Mouse (Mus musculus) gastrocnemius, adult 2 months (tissue): ENCODE data around the gene Amotl2. TPM values are rescaled to one million over a fixed set of nuclear protein-coding genes. Genes with fewer than 3 reads are reported as not detected.
A peak's percentile ranks its signal among the peaks of the same experiment; 100 is the strongest.
"Not testable (repeated sequence)": the region's sequence is repeated elsewhere in the genome, so short reads cannot be mapped to it uniquely, and the experiment has no call there.

Experiments used
- DNase-seq: peaks from one replicate; pipeline ENCODE4 v3.0.0; 2022
- H3K27ac ChIP-seq: fragments of 200-600 bp; 2 replicates; pipeline ENCODE4 v1.8.1; 2022; ENCODE audit warnings: mild to moderate bottlenecking
- H3K4me3 ChIP-seq: fragments of 200-600 bp; 2 replicates; pipeline ENCODE4 v1.8.1; 2022; ENCODE audit warnings: mild to moderate bottlenecking, moderate library complexity
- CTCF ChIP-seq: fragments of 200-600 bp; IDR thresholded peaks from 2 replicates; pipeline ENCODE4 v1.8.1; 2022; ENCODE audit warnings: antibody characterized with exemption, mild to moderate bottlenecking, moderate library complexity
- intact Hi-C: fragments of 180-260 bp; cut with DNase I; formaldehyde crosslinking; loops from one replicate; pipeline ENCODE4 v1.15.1; 2025
- total RNA-seq, 2 experiments: library from RNA; stranded (reverse); gene quantifications; 2 replicates each; pipeline ENCODE4 v1.2.3; 2021

Gene Amotl2
- total RNA-seq, 2 experiments from 2014 or later, result 13.7 to 28.5 TPM

DNA sequence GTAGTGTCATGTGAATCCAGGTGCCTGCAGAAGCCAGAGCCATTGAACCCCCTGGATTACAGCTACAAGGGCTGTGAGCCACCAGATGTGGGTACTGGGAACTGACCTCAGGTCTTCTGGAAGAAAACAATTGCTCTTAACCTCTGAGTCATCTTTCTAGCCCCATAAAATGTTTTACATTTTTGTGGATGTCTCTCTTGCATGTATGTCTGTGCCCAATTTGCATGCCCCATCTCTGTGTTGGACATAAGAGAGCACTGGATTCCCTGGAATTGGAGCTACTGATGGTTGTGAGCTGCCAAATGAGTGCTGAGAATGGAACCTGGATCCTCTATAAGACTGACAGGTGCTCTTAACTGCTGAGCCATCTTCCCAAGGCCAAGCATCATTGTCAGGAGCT is 36.8 kb downstream of the Amotl2 start:
- intact Hi-C loops, result no loop called here
- DNase-seq, result no peak
- H3K27ac ChIP-seq, result no peak overlapping the region
- H3K4me3 ChIP-seq, result no peak overlapping the region
- TF ChIP-seq CTCF, result no peak

DNA sequence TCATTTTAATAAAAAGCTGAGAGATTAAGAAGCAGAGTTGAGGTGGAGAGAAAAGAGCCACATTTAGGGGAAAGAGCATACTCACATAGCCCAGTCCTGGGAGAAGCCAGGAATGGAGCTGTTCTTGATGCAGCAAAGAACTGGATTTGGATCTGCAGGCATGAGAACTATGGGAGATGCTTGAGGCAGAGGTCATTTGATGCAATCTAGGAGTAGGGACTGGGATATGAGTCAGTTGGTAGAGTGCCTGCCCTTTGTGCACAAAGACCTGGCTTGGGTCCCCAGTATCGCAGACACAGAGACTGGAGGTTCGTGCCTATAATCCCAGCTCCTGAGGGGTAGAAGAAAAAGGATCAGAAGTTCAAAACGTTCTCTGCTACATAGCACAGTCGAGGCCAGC is 38.7 kb downstream of the Amotl2 start:
- intact Hi-C loops, result no loop called here
- peak; percentile 57 for DNase-seq
- Histone ChIP-seq H3K27ac (no peak overlapping the region), H3K4me3 (no peak overlapping the region)
- TF ChIP-seq CTCF, result no peak

DNA sequence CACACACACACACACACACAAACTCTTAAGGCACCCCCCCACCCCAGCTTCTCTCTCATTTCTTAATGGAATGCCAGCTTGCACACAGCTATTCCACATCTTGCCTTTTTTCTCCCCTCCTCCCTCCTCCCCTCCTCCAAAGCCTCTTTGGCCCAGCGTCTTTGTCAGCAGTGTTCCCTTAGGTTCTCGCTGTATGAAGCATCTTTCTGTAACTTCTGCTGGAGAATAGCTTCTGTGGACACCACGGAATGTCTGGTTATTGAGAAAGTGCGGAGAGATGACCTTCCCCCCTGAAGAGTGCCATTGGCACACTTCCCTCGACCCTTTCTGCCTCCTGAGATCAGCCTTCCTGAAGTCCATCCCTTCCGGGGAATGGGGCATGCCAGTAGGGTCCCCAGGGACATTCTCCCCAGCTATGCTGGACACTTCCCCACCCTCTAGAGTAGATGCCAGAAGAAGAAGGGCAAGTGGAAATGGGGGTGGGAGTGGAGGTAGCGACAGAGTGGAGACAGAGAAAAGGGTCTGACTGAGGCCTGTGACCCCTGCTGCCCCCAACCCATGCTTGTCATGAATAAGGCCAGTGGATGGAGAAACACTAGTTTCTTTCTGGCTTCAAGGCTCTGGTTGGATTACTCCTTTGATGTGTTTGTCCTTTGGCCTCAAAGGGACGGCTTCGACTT is 39.3 kb downstream of the Amotl2 start:
- DNase-seq, result peak; percentile 36
- TF ChIP-seq CTCF, result no peak
- intact Hi-C loops, result no loop called here
- no peak overlapping the region for H3K4me3 ChIP-seq
- peak overlapping the region; percentile 16 for H3K27ac ChIP-seq

DNA sequence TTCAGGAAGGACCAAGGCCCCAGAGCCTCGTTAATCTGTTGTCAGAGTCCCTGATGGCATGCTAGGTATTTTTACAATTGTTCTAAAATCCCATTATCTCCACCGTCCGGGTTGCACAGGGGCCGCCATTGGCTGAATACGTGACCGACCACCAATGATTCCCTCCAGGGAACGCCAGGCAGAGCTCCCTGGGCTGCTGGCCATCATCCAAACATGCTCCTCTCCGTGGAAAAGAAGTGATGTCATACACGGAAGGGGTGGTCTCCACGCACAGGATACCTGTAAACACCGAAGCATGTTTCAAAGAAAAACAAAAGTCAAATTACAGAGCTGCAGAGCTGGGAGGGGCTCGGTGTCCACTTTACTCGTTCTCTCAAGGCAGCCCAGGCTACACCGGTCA is 39.9 kb downstream of the Amotl2 start:
- H3K27ac ChIP-seq, result peak overlapping the region; percentile 40
- no peak for TF ChIP-seq CTCF
- intact Hi-C loops, result no loop called here
- H3K4me3 ChIP-seq, result no peak overlapping the region
- DNase-seq, result peak; percentile 38

DNA sequence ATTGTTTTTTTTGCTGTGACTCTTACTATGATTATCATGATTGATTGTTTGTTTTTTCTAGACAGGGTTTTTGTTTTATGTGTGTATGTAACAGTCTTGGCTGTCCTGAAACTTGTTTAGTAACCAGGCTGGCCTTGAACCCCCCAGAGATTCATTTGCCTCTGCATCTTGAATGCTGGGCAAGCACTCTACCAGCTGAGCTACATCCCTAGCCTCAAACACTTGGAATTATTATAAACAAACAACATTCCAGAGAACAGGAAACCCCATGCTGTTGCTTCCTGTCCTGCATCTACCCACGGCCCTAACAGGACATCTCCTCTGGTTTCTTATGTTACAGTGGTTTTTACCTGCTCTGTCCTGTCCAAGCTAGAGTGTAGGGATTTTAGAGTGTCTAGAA is 42.4 kb downstream of the Amotl2 start:
- no peak for DNase-seq
- intact Hi-C loops, result no loop called here
- no peak for TF ChIP-seq CTCF

DNA sequence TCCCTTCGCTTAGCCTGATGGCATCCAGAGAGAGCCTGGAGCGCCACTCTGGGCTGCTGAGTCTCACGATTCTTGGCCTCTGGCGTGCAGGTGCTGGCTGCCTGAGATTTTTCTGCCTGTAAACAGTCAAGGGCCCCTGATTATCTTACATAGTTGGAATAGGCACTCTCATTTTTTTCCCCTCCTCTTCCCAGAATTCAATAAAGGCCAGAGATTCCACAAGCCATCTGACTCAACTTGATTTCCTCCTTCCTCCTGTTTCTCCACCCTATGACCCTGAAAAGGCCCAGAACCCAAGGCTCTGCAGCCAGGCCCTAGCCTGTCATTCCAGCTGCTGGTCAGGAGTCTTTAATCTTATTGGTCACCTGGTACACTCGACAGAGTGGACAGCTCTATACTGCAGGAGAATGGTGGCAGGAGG is 43.1 kb downstream of the Amotl2 start:
- Histone ChIP-seq H3K27ac (peak overlapping the region; percentile 75), H3K4me3 (no peak overlapping the region)
- intact Hi-C loops, result no loop called here
- DNase-seq, result no peak
- TF ChIP-seq CTCF, result no peak

More for the DNA sequence above, 42.4 kb downstream of the Amotl2 start:
- Histone ChIP-seq H3K27ac (peak overlapping the region; percentile 75), H3K4me3 (no peak overlapping the region)

DNA sequence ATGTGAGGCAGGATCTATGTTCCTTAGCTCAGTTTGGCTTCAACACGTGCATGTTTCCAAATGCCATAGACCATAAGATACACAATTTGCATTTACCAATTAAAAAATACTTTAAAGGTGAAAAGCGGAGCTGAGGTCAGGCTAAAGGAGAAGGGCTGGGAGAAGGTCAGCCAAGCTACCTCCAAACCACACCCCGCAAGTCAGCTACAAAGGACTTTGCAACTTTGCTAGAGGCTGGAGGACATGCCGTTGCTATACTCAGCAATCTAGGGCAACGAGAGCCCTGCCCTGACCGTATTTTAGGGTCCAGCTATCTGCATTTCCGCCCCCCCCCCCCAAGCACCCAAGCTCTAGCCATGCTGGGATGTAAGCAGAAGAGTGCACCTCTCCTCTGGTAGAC is 45.1 kb downstream of the Amotl2 start:
- intact Hi-C loops, result no loop called here
- no peak for TF ChIP-seq CTCF
- DNase-seq, result no peak
- Histone ChIP-seq H3K4me3 (no peak overlapping the region), H3K27ac (no peak overlapping the region)

DNA sequence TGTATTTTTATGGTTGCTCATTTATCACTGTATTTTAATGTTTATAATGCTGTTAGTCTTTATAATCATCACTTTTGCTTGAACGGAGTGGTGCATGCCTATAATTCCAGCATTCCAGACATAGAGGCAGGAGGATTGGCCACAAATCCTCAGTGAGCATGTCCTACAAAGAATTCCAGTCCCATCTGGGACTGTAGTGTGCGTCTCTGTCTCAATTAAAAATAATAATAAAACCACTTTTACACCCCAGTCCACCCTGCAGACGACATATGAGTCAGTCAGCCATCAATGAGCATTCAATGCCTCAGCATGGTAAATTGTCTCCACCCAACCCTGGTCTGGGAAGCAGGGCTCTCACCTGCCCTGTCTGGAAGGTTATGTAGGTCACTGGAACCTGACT is 46.4 kb downstream of the Amotl2 start:
- H3K27ac ChIP-seq, result peak overlapping the region; percentile 73
- TF ChIP-seq CTCF, result no peak
- intact Hi-C loops, result no loop called here
- DNase-seq, result no peak
- H3K4me3 ChIP-seq, result no peak overlapping the region

DNA sequence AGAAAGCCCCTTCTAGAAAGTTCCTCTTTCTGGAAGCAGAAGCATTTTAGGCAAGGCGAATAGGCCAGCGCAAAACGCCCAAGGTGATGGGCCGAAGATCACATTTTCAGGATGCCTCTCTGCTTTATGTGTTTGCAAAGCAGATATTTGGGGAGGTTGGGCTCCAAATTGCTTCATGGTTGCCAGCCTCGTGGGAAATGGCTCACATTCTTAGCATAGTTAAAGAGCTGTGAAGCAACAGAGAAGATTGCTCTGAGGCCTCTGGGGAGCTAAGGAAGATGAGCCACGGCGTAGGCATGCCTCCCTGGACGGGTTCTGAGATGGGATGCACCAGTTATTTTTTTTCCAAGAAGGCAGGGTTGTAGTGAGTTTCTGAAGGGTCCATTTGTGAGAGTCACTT is 47.0 kb downstream of the Amotl2 start:
- peak; percentile 64 for DNase-seq
- intact Hi-C loops, result no loop called here
- peak overlapping the region; percentile 73 for H3K27ac ChIP-seq
- no peak for TF ChIP-seq CTCF
- H3K4me3 ChIP-seq, result no peak overlapping the region

DNA sequence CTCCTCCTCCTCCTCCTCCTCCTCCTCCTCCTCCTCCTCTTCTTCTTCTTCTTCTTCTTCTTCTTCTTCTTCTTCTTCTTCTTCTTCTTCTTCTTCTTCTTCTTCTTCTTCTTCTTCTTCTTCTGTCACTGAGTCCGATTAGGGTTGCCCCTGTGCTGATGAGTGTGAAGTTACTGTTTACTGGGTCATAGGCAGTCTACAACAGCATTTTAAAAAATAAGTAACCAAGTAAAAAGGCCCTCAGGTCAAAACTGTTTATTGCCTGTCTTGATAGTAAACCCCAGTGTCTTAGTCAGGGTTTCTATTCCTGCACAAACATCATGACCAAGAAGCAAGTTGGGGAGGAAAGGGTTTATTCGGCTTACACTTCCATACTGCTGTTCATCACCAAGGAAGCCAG is 48.1 kb downstream of the Amotl2 start:
- H3K4me3 ChIP-seq, intact Hi-C loops, H3K27ac ChIP-seq, DNase-seq: not testable (repeated sequence)

DNA sequence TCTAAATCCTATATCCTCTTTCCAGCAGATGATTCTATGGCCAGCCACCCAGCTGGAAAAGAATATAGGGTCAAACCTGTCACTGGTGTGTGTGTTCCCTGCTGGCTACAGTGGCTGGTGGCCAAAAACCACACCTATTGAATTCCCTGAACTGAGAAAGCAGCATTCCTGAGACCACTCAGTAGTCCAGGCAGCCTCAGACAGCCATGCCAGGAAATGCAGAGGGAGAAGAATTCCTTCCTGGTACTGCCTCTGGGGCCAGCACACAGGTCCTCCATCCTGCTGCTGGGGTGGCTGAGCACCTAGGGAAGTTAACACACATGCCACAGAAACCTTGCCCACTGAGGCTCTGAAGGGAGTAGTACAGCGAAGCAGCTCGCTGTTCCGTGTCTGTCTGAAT is 50.3 kb downstream of the Amotl2 start:
- TF ChIP-seq CTCF, result no peak
- intact Hi-C loops, result no loop called here
- no peak overlapping the region for H3K4me3 ChIP-seq
- no peak overlapping the region; the same call in 1 of the 2 replicates for H3K27ac ChIP-seq
- no peak for DNase-seq

DNA sequence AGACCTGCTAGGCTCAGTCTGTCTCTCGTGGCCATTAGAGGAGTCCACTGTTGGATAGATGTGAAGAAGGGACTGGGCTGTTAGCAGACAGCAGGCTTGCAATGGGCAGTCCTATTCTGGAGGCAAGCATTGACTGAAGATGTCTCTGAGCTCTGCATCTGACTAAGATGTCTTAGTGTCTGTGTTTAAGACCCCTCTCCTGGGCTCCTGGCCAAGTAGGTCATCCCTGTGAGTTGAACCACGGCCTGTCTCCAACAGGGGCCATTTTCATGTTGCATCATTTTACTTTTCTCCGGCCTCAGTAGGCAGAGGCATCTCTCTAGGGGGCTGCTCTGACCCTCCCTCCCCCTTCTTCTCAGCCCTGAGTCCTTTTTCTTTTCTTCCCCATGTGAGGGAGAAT is 52.8 kb downstream of the Amotl2 start:
- intact Hi-C loops, result no loop called here
- Histone ChIP-seq H3K27ac (no peak overlapping the region), H3K4me3 (no peak overlapping the region)
- DNase-seq, result no peak
- TF ChIP-seq CTCF, result no peak

DNA sequence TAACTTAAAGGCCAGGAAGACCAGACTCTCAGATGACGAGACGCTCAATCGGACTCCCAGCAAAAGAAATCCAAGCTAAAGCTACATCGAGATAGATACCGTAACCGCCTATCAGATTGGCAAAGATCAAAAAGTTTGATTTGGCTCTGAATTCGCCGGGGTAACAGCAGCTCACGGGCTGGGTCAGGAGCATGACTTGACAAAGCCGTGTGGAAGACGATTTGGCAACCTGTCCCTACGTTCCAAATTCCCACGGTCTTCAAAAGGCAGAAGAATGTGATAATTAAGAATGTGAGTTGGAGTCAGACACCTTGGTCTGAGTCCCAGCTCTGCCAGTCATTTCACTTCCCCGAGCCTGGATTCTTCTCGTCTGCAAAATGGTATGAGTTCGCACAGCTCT is 53.7 kb downstream of the Amotl2 start:
- Histone ChIP-seq H3K4me3 (no peak overlapping the region), H3K27ac (no peak overlapping the region)
- intact Hi-C loops, result no loop called here
- no peak for DNase-seq
- TF ChIP-seq CTCF, result no peak

DNA sequence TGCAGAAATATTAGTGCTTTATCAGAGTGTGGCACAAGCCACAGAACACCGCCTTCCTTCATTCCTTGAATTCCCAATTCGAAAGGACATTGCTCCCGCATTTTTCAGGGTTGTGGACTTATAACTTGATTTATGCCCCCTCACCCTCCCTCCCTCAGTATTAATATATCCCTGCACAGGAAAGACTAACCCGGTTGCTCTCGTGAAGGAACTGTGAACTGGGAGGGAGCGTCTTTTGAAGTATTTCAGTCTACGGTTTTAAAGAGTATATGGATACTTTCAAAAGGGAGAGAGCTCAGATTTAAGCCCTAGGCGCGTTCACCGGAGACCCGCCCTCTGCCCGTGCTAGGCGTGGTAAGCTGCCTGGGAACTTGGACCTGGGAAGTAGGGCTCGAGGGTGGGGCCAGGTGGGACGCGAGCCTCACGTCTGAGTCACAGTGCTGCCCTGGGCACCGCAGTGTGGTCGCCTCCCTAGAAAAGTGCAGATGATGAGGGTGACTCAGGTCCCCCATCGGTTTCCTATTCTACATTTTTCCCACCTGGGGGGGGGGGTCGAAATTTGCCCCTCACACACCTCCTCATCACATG is 54.9 kb downstream of the Amotl2 start:
- TF ChIP-seq CTCF, result no peak
- intact Hi-C loops, result no loop called here
- DNase-seq, result no peak
- Histone ChIP-seq H3K4me3 (no peak overlapping the region), H3K27ac (no peak overlapping the region)
